In genomic region chr2:166035725-166036124, GRCm38 (mm10) we compare ENCODE assay signal across 8 mouse cellular contexts. TPM values are rescaled to one million over a fixed set of nuclear protein-coding genes. Genes with fewer than 3 reads are reported as not detected.
DNase-seq lines count a peak whose midpoint lies in the region; ATAC-seq and TF ChIP-seq lines count a peak whose summit lies in the region.

No protein-coding gene starts in this region.

- peak; percentile 75 for TF ChIP-seq CTCF in liver, adult 2 months (IDR thresholded peaks at IDR 0.05; ENCODE audit: low read depth, low read length)
- peak; percentile 56 for TF ChIP-seq CTCF in cortical plate, adult 2 months (IDR thresholded peaks at IDR 0.05; ENCODE audit: extremely low read depth, insufficient read depth, low read length)
- no peak; the same call in 1 of the 2 replicates for TF ChIP-seq CTCF in thymus, adult 2 months (IDR thresholded peaks at IDR 0.05; ENCODE audit: borderline replicate concordance, control insufficient read depth, extremely low read depth, insufficient read depth, low read length, poor library complexity)

- no peak overlapping the region for H3K4me3 ChIP-seq in liver, adult 2 months (ENCODE audit: insufficient read depth, low read depth, low read length)
- no peak overlapping the region for H3K4me3 ChIP-seq in liver, embryonic 12.5 days
- H3K4me3 ChIP-seq in cortical plate, adult 2 months (ENCODE audit: insufficient read depth, low read length) = no peak overlapping the region
- H3K4me3 ChIP-seq in thymus, adult 2 months (ENCODE audit: control insufficient read depth, insufficient read depth, low read length) = no peak overlapping the region
- no peak overlapping the region for H3K4me3 ChIP-seq in midbrain, embryonic 16.5 days (ENCODE audit: low read depth, low read length)

- 26% methylated on average over 3 of the region's 3 CpGs for WGBS in liver, adult 2 months
- WGBS in liver, embryonic 12.5 days (ENCODE audit: insufficient replicate concordance) = 52% methylated on average over 3 of the region's 3 CpGs
- 25% methylated on average over 3 of the region's 3 CpGs for WGBS in thymus, adult 2 months
- 54% methylated on average over 3 of the region's 3 CpGs for WGBS in midbrain, embryonic 16.5 days

- no peak overlapping the region for H3K9ac ChIP-seq in liver, adult 2 months (ENCODE audit: low read depth, low read length)
- H3K9ac ChIP-seq in liver, embryonic 12.5 days = no peak overlapping the region
- no peak overlapping the region for H3K9ac ChIP-seq in midbrain, embryonic 16.5 days (ENCODE audit: low read depth, low read length)

- H3K4me1 ChIP-seq in liver, adult 2 months (ENCODE audit: control insufficient read depth, insufficient read depth, low read length) = peaks cover 24% of the 10 kb centered on the region
- peaks cover 27% of the 10 kb centered on the region for H3K4me1 ChIP-seq in liver, embryonic 12.5 days
- peaks cover 2% of the 10 kb centered on the region; the same call in 1 of the 2 replicates for H3K4me1 ChIP-seq in cortical plate, adult 2 months (ENCODE audit: control insufficient read depth, insufficient read depth, low read length)
- peaks cover 17% of the 10 kb centered on the region for H3K4me1 ChIP-seq in thymus, adult 2 months (replicated peaks; ENCODE audit: control insufficient read depth, insufficient read depth, low read length)
- H3K4me1 ChIP-seq in midbrain, embryonic 16.5 days (ENCODE audit: control insufficient read depth, insufficient read depth, low read length) = peaks cover 10% of the 10 kb centered on the region

- intact Hi-C loops in heart, postnatal 14 days (cut with DNase I) = no loop called here

- no peaks in the 10 kb centered on the region for H3K27me3 ChIP-seq in liver, adult 2 months (ENCODE audit: control insufficient read depth, insufficient read depth, low read length)
- H3K27me3 ChIP-seq in liver, embryonic 12.5 days (replicated peaks) = no peaks in the 10 kb centered on the region
- H3K27me3 ChIP-seq in thymus, adult 2 months (ENCODE audit: control insufficient read depth, insufficient read depth, low read length) = no peaks in the 10 kb centered on the region
- no peaks in the 10 kb centered on the region for H3K27me3 ChIP-seq in midbrain, embryonic 16.5 days (ENCODE audit: control insufficient read depth, insufficient read depth, low read depth, low read length)

- H3K27ac ChIP-seq in liver, adult 2 months (replicated peaks; ENCODE audit: insufficient read depth, low read depth, low read length) = peak overlapping the region; percentile 92
- no peak overlapping the region for H3K27ac ChIP-seq in liver, embryonic 12.5 days
- H3K27ac ChIP-seq in cortical plate, adult 2 months (ENCODE audit: insufficient read depth, low read length) = no peak overlapping the region
- peak overlapping the region; percentile 88; the same call in 1 of the 2 replicates for H3K27ac ChIP-seq in thymus, adult 2 months (ENCODE audit: control insufficient read depth, insufficient read depth, low read length)
- H3K27ac ChIP-seq in midbrain, embryonic 16.5 days (ENCODE audit: low read length) = no peak overlapping the region

- peaks cover 33% of the 10 kb centered on the region for H3K79me2 ChIP-seq in liver, adult 2 months (ENCODE audit: control insufficient read depth, insufficient read depth, low read length)

- peak; percentile 77 for DNase-seq in liver, adult 2 months (ENCODE audit: extremely low read depth, low read depth, low spot score)
- peak; percentile 87 for DNase-seq in R1 (ENCODE audit: low read depth, low spot score)
- peak; percentile 64 to 73 for DNase-seq in heart, postnatal 14 days
- DNase-seq in lung, postnatal 10 days = peak; percentile 81
- peak; percentile 84 for DNase-seq in thymus, adult 2 months

- ATAC-seq in liver, embryonic 12.5 days = no peak
- no peak for ATAC-seq in midbrain, embryonic 16.5 days

- no peak overlapping the region for H3K4me2 ChIP-seq in liver, embryonic 12.5 days
- no peak overlapping the region for H3K4me2 ChIP-seq in midbrain, embryonic 16.5 days (ENCODE audit: low read length)

- TF ChIP-seq POLR2A in liver, adult 2 months (IDR thresholded peaks at IDR 0.05; ENCODE audit: extremely low read depth, insufficient read depth, low read length) = no peak
- no peak for TF ChIP-seq POLR2A in cortical plate, adult 2 months (IDR thresholded peaks at IDR 0.05; ENCODE audit: extremely low read depth, insufficient read depth, low read length)
- no peak for TF ChIP-seq POLR2A in thymus, adult 2 months (IDR thresholded peaks at IDR 0.05; ENCODE audit: control insufficient read depth, extremely low read depth, insufficient read depth, low read length, poor library complexity)

- H3K9me3 ChIP-seq in liver, embryonic 12.5 days (replicated peaks) = no peaks in the 10 kb centered on the region
- H3K9me3 ChIP-seq in midbrain, embryonic 16.5 days (replicated peaks; ENCODE audit: control insufficient read depth, low read length, poor library complexity, severe bottlenecking) = no peaks in the 10 kb centered on the region

- H3K36me3 ChIP-seq in liver, adult 2 months (ENCODE audit: control insufficient read depth, insufficient read depth, low read length) = no peaks in the 10 kb centered on the region
- H3K36me3 ChIP-seq in liver, embryonic 12.5 days = no peaks in the 10 kb centered on the region
- H3K36me3 ChIP-seq in thymus, adult 2 months (ENCODE audit: control insufficient read depth, insufficient read depth, low read length) = no peaks in the 10 kb centered on the region; the same call in 1 of the 2 replicates
- no peaks in the 10 kb centered on the region for H3K36me3 ChIP-seq in midbrain, embryonic 16.5 days (ENCODE audit: control insufficient read depth, insufficient read depth, low read length)

RNA-seq across cellular contexts. Expression of gene Ncoa3, which starts 43.3 kb away (rescaled TPM):
- 11.5 and 14.8 TPM in 2 replicates for total RNA-seq in liver, adult 2 months (2014; rRNA removed)
- 8.2 and 13.6 TPM in 2 replicates for polyA plus RNA-seq in liver, adult 2 months (2012; rRNA removed)
- polyA plus RNA-seq in liver, embryonic 12.5 days (2016; fragmentation: Nextera tagmentation; extraction: Ambion mirVana) = 8.1 and 8.3 TPM in 2 replicates
- polyA plus RNA-seq in cortical plate, adult 2 months (2012; rRNA removed) = 29.7 and 32.8 TPM in 2 replicates
- total RNA-seq in heart, postnatal 14 days (2021) = 10 to 100 TPM; 28.7 to 31.5 TPM
- polyA plus RNA-seq in thymus, adult 2 months (2012; rRNA removed) = 70.0 and 73.4 TPM in 2 replicates
- 15.5 and 16.0 TPM in 2 replicates for polyA plus RNA-seq in midbrain, embryonic 16.5 days (2015; fragmentation: Nextera tagmentation; extraction: Ambion mirVana)

Comparison
In these comparisons a context has a peak if more than half of its experiments do, and no peak if none do; other contexts are left out.
1. H3K27ac ChIP-seq: peak in liver, adult 2 months (single experiment) and thymus, adult 2 months (single experiment); none in liver, embryonic 12.5 days (single experiment), cortical plate, adult 2 months (single experiment) and midbrain, embryonic 16.5 days (single experiment).
2. Peak in every context shown above with its lines, with median percentiles within 50 percentile points of each other: DNase-seq.